ENCODE assay signal across 11 mouse cellular contexts in genomic region chr9:49537814-49538213, GRCm38 (mm10). TPM values are rescaled to one million over a fixed set of nuclear protein-coding genes. Genes with fewer than 3 reads are reported as not detected.
DNase-seq lines count a peak whose midpoint lies in the region; ATAC-seq and TF ChIP-seq lines count a peak whose summit lies in the region.
"Had no signal": no experiment of that assay in that cellular context is flagged by ENCODE, and none has a peak within 500 bp of the region (broad histone marks: within the 10 kb centered on the region; RNA-seq: fewer than 3 reads in every experiment).

No protein-coding gene starts in this region.

- peaks cover 60% of the 10 kb centered on the region for H3K36me3 ChIP-seq in forebrain, postnatal 0 days (ENCODE audit: insufficient read depth)

- no peak for ATAC-seq in granulocyte monocyte progenitor cell, adult 5-6 weeks (replicated peaks; ENCODE audit: poor library complexity, severe bottlenecking)
- ATAC-seq in forebrain, postnatal 0 days = no peak
- ATAC-seq: inflammation-experienced regulatory T-cells, adult 6 months had no signal

- no peak overlapping the region for H3K4me3 ChIP-seq in layer of hippocampus, adult 2 months
- H3K4me3 ChIP-seq in forebrain, postnatal 0 days (ENCODE audit: low read depth, low read length) = no peak overlapping the region
- H3K4me3 ChIP-seq: neural tube, embryonic 12.5 days had no signal

- peaks cover 11% of the 10 kb centered on the region; the same call in 1 of the 2 replicates for H3K4me1 ChIP-seq in forebrain, postnatal 0 days (ENCODE audit: insufficient read depth)

- no peaks in the 10 kb centered on the region for H3K9me3 ChIP-seq in forebrain, postnatal 0 days (ENCODE audit: low read length)
- H3K9me3 ChIP-seq: neural tube, embryonic 12.5 days had no signal

- no peak overlapping the region for H3K9ac ChIP-seq in forebrain, postnatal 0 days
- H3K9ac ChIP-seq: neural tube, embryonic 12.5 days had no signal

- DNase-seq in layer of hippocampus, adult 2 months (ENCODE audit: low spot score in 2 of 2) = peak in 1 of 2 experiments; percentile 16
- no peak for DNase-seq in layer of hippocampus, postnatal 10 days (ENCODE audit: low spot score in 2 of 2)
- DNase-seq in Muller cell, postnatal 12 days (ENCODE audit: inconsistent ontology term) = peak; percentile 95
- DNase-seq in adrenal gland, postnatal 10 days = peak; percentile 46
- peak; percentile 55 for DNase-seq in heart, postnatal 4 days
- DNase-seq in spleen, postnatal 10 days (ENCODE audit: low spot score in 2 of 2) = no peak
- no peak for DNase-seq in forebrain, postnatal 0 days
- DNase-seq: layer of hippocampus, postnatal 36 days had no signal

- no peak overlapping the region for H3K4me2 ChIP-seq in forebrain, postnatal 0 days (ENCODE audit: low read depth)
- H3K4me2 ChIP-seq: neural tube, embryonic 12.5 days had no signal

- 58% methylated on average over 6 of the region's 6 CpGs for WGBS in forebrain, postnatal 0 days

- H3K27ac ChIP-seq in layer of hippocampus, adult 2 months = peak overlapping the region; percentile 0; the same call in 1 of the 2 replicates
- no peak overlapping the region for H3K27ac ChIP-seq in forebrain, postnatal 0 days (ENCODE audit: low read depth, low read length)
- H3K27ac ChIP-seq: neural tube, embryonic 12.5 days had no signal

- no peak for TF ChIP-seq CTCF in layer of hippocampus, adult 2 months (conservative IDR thresholded peaks at IDR 0.05)
- TF ChIP-seq CTCF in forebrain, postnatal 0 days (IDR thresholded peaks at IDR 0.05; ENCODE audit: low read depth) = no peak

- H3K27me3 ChIP-seq in forebrain, postnatal 0 days (ENCODE audit: insufficient read depth, low read length) = no peaks in the 10 kb centered on the region
- H3K27me3 ChIP-seq: neural tube, embryonic 12.5 days had no signal

RNA-seq across cellular contexts. Expression of gene Ttc12, which starts 51.8 kb away (rescaled TPM):
- total RNA-seq in layer of hippocampus, adult 2 months (2021) = 1 to 10 TPM; 2.0 to 2.1 TPM
- total RNA-seq in layer of hippocampus, postnatal 10 days (2021) = 1 to 10 TPM; 2.3 to 2.4 TPM
- 1 to 10 TPM; 6.3 to 6.9 TPM for total RNA-seq in adrenal gland, postnatal 10 days (2021)
- 1 to 10 TPM; 7.0 to 7.9 TPM for total RNA-seq in heart, postnatal 4 days (2021)
- total RNA-seq in granulocyte monocyte progenitor cell, adult 5-6 weeks (2014; fragmentation: Nextera tagmentation) = 1.3 and 2.2 TPM in 2 replicates
- 0.77 and 3.0 TPM in 2 replicates for total RNA-seq in granulocyte monocyte progenitor cell, adult 5-6 weeks (2017)
- 2.6 and 3.7 TPM in 2 replicates for total RNA-seq in forebrain, postnatal 0 days (2014; rRNA removed)
- polyA plus RNA-seq in forebrain, postnatal 0 days (2015; fragmentation: Nextera tagmentation; extraction: Ambion mirVana) = 1.2 and 2.5 TPM in 2 replicates
- polyA plus RNA-seq: inflammation-experienced regulatory T-cells, adult 6 months had no signal

Comparison
In these comparisons a context has a peak if more than half of its experiments do, and no peak if none do; other contexts are left out.
1. DNase-seq: peak in Muller cell, postnatal 12 days (single experiment), adrenal gland, postnatal 10 days (single experiment) and heart, postnatal 4 days (single experiment); none in layer of hippocampus, postnatal 10 days (0 of 2), spleen, postnatal 10 days (0 of 2) and forebrain, postnatal 0 days (single experiment).